Mouse (Mus musculus) kidney, postnatal 0 days (tissue): ENCODE data around the gene Idua. TPM values are rescaled to one million over a fixed set of nuclear protein-coding genes. Genes with fewer than 3 reads are reported as not detected.

Experiments
- ATAC-seq: fragments of 200-750 bp; cut with Nextera tagmentation; replicated peaks from 2 replicates; pipeline ENCODE4 v1.8.0; 2017; ENCODE audit warnings: low read depth, moderate number of reproducible peaks, moderate TSS enrichment, moderate library complexity; ENCODE audit not compliant: low FRiP score
- DNase-seq: peaks from one replicate; pipeline ENCODE4 v3.0.0-alpha.2; 2016; ENCODE audit warnings: low spot score
- H3K27ac ChIP-seq: fragments of 300-500 bp; sonication (generic); 2 replicates; pipeline ENCODE4 v1.5.1; 2014; ENCODE audit warnings: mild to moderate bottlenecking
- H3K27me3 ChIP-seq: fragments of 300-500 bp; sonication (generic); 2 replicates; pipeline ENCODE4 v1.6.1; 2014; ENCODE audit warnings: low read length, mixed read lengths; ENCODE audit not compliant: insufficient read depth
- H3K36me3 ChIP-seq: fragments of 300-500 bp; sonication (generic); 2 replicates; pipeline ENCODE4 v1.6.1; 2014; ENCODE audit warnings: low read length, mixed read lengths; ENCODE audit not compliant: insufficient read depth
- H3K4me1 ChIP-seq: fragments of 300-500 bp; sonication (generic); replicated peaks from 2 replicates; pipeline ENCODE4 v1.6.1; 2014; ENCODE audit warnings: antibody characterized with exemption, low read length, mixed read lengths; ENCODE audit not compliant: insufficient read depth
- H3K4me2 ChIP-seq: fragments of 300-500 bp; sonication (generic); 2 replicates; pipeline ENCODE4 v1.6.1; 2014; ENCODE audit warnings: mild to moderate bottlenecking, low read length, moderate library complexity, mixed read lengths
- H3K4me3 ChIP-seq: fragments of 300-500 bp; sonication (generic); replicated peaks from 2 replicates; pipeline ENCODE4 v1.5.1; 2014; ENCODE audit warnings: low read depth, low read length
- H3K9ac ChIP-seq: fragments of 300-500 bp; sonication (generic); 2 replicates; pipeline ENCODE4 v1.6.1; 2014; ENCODE audit warnings: low read depth, low read length
- H3K9me3 ChIP-seq: fragments of 300-500 bp; sonication (generic); replicated peaks from 2 replicates; pipeline ENCODE4 v1.6.1; 2016; ENCODE audit warnings: low read length, inconsistent platforms, mixed read lengths
- CTCF ChIP-seq: IDR thresholded peaks from 2 replicates; pipeline ENCODE4 v1.5.1; 2016; ENCODE audit warnings: antibody characterized with exemption, low read depth, mild to moderate bottlenecking, moderate library complexity
- WGBS: fragments of 180-500 bp; shearing (Covaris S2); extraction: QIAGEN DNeasy Blood & Tissue Kit; methylation state at CpG from one replicate; pipeline ENCODE4 v1.1.7; 2014; 5-methylcytosine and 5-hydroxymethylcytosine counted together
- polyA plus RNA-seq: library from polyadenylated mRNA; unstranded; fragments of >200 nt; fragmentation: Nextera tagmentation; extraction: Ambion mirVana; gene quantifications from 2 replicates; pipeline ENCODE4 v1.2.1, GENCODE M21; 2015

Idua gene
- polyA plus RNA-seq, 1 experiment from 2014 or later: 6.3 TPM

DNA sequence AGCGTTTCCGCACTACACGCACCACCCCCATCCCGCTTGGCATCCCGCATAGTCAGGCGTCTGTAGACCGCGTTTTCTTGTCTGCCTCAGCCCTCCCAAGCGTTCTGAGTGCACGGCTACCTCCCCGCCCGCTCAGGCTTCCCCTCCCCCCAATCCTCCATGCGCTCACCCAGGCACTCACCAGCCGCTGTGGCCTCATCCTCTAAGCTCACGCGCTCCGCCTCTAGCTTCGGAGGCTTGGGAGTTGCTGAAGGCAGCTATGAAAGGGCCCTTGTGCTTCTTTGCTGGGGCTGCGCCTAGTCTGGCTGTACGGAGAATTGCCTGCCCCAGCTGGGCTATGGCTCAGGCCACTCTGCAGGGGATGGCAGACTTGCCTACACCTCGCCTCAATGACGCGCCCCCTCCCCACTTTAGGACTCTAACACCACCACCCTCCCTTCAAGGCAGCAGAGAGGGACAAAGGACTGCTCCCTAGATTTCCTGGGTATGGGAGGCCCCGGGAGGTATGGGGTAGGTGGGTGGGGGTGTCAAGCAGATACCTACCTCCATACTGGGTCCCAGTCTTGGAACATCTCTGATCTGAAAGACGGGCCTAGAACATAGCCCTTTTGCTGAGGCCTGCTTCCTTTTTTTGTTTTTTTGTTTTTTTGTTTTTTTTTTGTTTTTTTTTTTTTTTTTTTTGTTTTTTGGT is 17.6 kb downstream of the Idua start:
- Histone ChIP-seq H3K4me3 (peak overlapping the region; percentile 21), H3K36me3 (0 out of 2 replicates have a peak, but pooled peaks cover 3% of the 10 kb centered on the region), H3K9me3 (no peaks in the 10 kb centered on the region), H3K27ac (peak overlapping the region; percentile 64), H3K4me1 (peaks cover 13% of the 10 kb centered on the region; the same call in 1 of the 2 replicates), H3K9ac (peak overlapping the region; percentile 54), H3K27me3 (no peaks in the 10 kb centered on the region), H3K4me2 (peak overlapping the region; percentile 54)
- WGBS: 5% methylated on average over 25 of the region's 25 CpGs
- peak; percentile 81 for DNase-seq
- no peak for TF ChIP-seq CTCF
- peak; percentile 52 for ATAC-seq

- no peak for TF ChIP-seq CTCF
- 85% methylated on average over 6 of the region's 6 CpGs for WGBS
Observed at GRCm38 (mm10) chr5:108678296-108678854, 18.2 kb downstream of the Idua start.

DNA sequence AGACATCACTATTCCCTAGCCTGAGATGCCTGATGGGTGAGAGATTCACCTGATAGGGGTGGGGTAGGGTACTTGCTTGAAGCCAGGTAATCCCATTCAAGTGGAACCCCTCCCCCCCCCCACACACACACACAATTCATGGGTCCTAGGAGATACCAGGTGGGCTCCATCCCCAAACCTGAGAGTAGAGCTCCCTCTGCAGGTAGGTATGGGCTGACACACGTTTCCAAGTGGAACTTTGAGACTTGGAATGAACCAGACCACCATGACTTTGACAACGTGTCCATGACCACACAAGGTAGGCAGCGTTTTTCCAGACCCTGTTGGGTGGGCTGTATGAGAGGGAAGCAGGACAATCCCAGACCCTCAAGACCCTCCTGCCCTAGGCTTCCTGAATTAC is 19.8 kb downstream of the Idua start:
- Histone ChIP-seq H3K36me3 (no peaks in the 10 kb centered on the region), H3K4me1 (peaks cover 13% of the 10 kb centered on the region; the same call in 1 of the 2 replicates), H3K4me2 (no peak overlapping the region), H3K27me3 (no peaks in the 10 kb centered on the region), H3K27ac (no peak overlapping the region), H3K4me3 (no peak overlapping the region), H3K9ac (no peak overlapping the region), H3K9me3 (no peaks in the 10 kb centered on the region)
- ATAC-seq: no peak
- 57% methylated on average over 3 of the region's 3 CpGs for WGBS
- peak; percentile 59 for TF ChIP-seq CTCF
- no peak for DNase-seq

More at GRCm38 (mm10) chr5:108678296-108678854, 18.2 kb downstream of the Idua start:
- H3K4me2 ChIP-seq: no peak overlapping the region
- no peaks in the 10 kb centered on the region for H3K36me3 ChIP-seq
- no peak for ATAC-seq
- H3K9me3 ChIP-seq: no peaks in the 10 kb centered on the region
- H3K27me3 ChIP-seq: no peaks in the 10 kb centered on the region
- H3K4me1 ChIP-seq: peaks cover 13% of the 10 kb centered on the region; the same call in 1 of the 2 replicates
- no peak overlapping the region for H3K4me3 ChIP-seq
- DNase-seq: no peak
- H3K9ac ChIP-seq: no peak overlapping the region
- no peak overlapping the region for H3K27ac ChIP-seq

DNA sequence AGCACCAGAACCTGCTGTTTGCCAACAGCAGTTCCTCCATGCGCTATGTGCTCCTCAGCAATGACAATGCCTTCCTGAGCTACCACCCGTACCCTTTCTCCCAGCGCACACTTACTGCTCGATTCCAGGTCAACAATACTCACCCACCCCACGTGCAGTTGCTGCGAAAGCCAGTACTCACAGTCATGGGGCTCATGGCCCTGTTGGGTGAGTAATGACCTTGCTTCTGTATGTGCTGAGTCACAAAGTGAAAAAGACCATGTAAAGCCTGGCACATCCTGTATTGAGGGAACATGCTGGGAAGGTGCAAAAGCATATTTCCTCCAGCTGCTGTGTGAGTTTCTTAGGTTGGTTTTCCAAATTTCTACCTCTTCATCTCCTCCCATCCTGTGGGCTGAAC is 20.7 kb downstream of the Idua start:
- 93% methylated on average over 6 of the region's 6 CpGs for WGBS
- Histone ChIP-seq H3K4me1 (peaks cover 13% of the 10 kb centered on the region; the same call in 1 of the 2 replicates), H3K27me3 (no peaks in the 10 kb centered on the region), H3K9ac (no peak overlapping the region), H3K9me3 (no peaks in the 10 kb centered on the region), H3K4me2 (no peak overlapping the region), H3K27ac (no peak overlapping the region), H3K4me3 (no peak overlapping the region), H3K36me3 (no peaks in the 10 kb centered on the region)
- TF ChIP-seq CTCF: no peak
- DNase-seq (no peak), ATAC-seq (no peak)

DNA sequence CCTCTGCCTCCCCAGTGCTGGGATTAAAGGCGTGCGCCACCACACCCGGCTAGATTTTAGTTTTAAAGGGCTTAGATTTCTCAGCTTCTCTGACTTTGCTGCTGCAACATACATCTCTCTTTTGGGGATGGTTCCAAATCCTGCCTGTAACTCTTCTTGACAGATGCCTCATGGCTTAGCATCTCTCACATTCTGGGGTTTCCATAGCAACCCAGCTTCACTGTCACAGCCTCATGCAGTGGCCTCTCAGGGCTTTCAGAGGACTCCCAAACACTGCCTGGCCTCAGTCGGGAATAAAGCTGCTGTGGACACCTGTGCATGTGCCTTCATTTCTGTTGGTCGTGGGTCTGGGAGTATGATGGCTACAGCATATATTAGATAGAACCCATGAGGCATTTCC is 29.0 kb downstream of the Idua start:
- TF ChIP-seq CTCF: no peak
- no peak overlapping the region for H3K4me3 ChIP-seq
- H3K4me2 ChIP-seq: no peak overlapping the region
- ATAC-seq (no peak), DNase-seq (no peak)
- no peaks in the 10 kb centered on the region for H3K9me3 ChIP-seq
- no peak overlapping the region for H3K9ac ChIP-seq
- H3K36me3 ChIP-seq: no peaks in the 10 kb centered on the region
- WGBS: 68% methylated on average over 5 of the region's 5 CpGs
- H3K27ac ChIP-seq: no peak overlapping the region
- no peaks in the 10 kb centered on the region for H3K27me3 ChIP-seq
- no peaks in the 10 kb centered on the region for H3K4me1 ChIP-seq

DNA sequence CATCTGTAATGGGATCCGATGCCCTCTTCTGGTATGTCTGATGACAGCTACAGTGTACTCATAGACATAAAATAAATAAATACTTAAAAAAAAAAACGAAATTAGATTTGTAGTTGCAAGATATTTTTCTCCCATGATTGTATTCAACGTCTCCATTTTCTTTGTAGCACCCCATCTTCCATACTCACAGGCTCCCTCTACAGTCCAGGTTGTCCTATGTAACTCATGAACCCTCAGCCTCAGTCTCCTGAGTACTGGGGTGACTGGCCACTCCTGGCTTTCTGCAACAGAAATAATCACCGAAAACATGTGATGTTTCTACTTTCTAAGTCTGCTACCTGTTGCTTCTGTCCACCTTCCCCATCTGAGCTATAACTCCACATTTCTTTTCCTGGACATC is 31.0 kb downstream of the Idua start:
- Histone ChIP-seq H3K27ac (no peak overlapping the region), H3K9me3 (no peaks in the 10 kb centered on the region), H3K27me3 (no peaks in the 10 kb centered on the region), H3K9ac (no peak overlapping the region), H3K36me3 (no peaks in the 10 kb centered on the region), H3K4me1 (peaks cover 11% of the 10 kb centered on the region; the same call in 1 of the 2 replicates), H3K4me2 (no peak overlapping the region), H3K4me3 (no peak overlapping the region)
- TF ChIP-seq CTCF: peak; percentile 50
- ATAC-seq: no peak
- DNase-seq: no peak
- 76% methylated on average over 4 of the region's 4 CpGs for WGBS
